Mouse (Mus musculus): ENCODE measurements around the gene Slc25a44.
"Not testable (repeated sequence)": the region's sequence is repeated elsewhere in the genome, so short reads cannot be mapped to it uniquely, and the experiment has no call there.

Slc25a44 gene

DNA sequence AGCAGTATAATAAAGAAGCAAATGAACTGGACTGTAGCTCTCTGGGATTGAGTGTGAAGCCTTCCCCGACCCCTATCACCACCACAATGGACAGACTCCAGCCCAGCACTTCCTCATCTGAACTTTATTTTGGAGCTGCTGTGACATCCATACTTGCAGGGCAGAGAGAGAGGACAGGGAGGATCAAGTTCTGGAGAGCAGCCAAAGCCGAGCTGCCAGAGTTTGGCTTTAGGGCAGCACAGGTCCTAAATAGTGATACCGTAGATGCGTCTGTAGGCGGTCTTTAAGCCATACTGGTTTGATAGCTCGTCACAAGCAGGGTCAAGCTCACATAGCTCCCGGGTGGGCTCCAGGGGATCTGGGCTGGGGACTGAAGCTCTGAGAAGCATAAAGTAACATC is 56.4 kb downstream of the Slc25a44 start:
- peak in 1 of 2 experiments; percentile 27 for DNase-seq (ENCODE audit: low spot score in 2 of 2)

DNA sequence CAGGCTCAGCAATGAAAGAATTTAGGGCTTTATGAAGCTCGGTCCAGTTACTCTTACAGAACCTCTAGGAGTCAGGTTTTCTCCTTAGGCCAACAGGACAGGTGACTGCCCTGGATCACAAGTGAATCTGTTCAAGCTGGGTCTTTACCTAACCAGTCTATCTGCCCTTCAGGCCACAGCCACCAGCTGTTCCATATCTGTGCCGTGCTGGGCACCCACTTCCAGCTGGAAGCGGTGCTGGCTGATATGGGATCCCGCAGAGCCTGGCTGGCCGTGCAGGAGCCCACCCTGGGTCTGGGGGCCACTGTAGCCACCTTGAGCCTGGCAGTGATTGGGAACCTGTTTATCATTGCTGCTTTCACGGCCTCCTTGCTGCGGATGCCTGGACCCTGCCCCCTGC is 57.4 kb downstream of the Slc25a44 start:
- DNase-seq (ENCODE audit: low spot score in 2 of 2), result not testable (repeated sequence)

DNA sequence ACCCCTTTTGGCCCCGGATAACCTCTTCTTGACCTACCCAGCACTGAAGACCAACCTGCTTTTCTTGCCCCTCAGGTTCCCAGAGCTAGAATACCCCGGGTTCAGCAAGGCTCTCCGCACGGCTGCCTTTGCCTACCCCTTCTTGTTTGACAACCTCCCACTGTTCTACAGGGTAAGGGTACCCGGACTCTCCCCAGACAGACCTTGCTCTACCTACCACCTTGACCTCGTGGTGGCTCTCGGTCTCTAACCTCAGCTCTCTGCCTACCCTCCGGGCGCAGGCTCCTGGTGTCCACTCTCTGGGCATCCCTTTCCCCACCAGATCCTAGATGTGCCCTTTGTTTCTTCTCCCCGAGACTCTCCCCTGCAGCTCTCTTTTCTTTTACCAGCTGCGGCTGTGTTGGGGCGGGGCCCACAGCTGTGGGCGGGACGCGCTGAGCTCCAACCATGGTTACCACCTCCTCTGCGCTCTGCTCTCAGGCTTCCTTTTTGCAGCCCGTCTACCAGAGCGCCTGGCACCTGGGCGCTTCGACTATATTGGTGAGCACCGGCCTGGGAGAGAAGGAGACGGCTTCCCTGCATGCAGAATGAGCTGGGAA is 58.0 kb downstream of the Slc25a44 start:
- peak; percentile 72 to 80 for DNase-seq (ENCODE audit: low spot score in 2 of 2)

DNA sequence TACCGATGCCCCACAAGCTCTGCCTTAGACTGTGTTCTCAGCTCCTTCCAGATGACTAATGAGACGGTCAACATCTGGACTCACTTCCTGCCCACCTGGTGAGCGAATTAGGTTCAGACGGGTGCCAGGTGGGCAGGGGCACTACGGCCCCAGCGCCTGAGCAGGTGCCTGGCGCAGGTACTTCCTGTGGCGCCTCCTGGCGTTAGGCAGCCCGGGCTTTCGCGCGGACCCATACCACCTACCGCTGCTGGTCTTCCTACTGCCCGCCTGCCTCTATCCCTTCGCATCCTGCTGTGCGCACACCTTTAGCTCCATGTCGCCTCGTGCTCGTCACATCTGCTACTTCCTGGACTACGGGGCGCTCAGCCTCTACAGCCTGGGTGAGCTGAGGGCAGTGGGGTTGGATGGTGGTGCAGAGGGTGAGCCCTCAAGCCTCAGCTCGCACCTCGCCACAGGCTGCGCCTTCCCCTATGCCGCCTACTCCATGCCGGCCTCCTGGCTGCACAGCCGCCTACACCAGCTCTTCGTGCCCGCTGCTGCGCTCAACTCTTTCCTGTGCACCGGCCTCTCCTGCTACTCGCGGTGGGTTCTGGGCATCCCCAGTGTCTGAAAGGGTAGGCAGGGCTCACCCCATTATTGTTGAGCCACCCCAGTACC is 59.1 kb downstream of the Slc25a44 start:
- DNase-seq (ENCODE audit: low spot score in 2 of 2), result no peak

DNA sequence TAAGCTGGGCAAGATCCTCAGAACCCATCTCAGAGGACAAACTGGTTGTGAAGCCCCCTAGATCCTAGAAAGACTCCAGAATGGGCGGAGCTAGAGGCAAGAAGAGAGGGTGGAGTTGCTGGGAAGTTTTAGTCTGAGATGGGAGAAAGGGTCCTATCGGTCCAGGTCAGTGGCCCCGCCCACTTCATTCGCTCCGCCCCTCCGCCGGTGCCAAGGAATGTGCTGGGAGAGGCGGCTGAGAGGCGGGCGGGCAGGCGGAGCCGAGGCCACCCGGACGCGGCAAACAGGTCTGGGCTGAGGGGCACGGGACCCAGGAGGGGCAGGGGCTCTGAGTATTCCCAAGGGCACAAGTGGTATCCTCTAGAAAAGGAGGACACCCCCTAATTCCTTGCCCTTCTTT is 60.6 kb downstream of the Slc25a44 start, which contains the start of gene Paqr6:
Paqr6 (plus strand) TSS at position 248 of the 400 bp plus-strand sequence.
- DNase-seq (ENCODE audit: low spot score in 2 of 2), result peak in 1 of 2 experiments; percentile 56

DNA sequence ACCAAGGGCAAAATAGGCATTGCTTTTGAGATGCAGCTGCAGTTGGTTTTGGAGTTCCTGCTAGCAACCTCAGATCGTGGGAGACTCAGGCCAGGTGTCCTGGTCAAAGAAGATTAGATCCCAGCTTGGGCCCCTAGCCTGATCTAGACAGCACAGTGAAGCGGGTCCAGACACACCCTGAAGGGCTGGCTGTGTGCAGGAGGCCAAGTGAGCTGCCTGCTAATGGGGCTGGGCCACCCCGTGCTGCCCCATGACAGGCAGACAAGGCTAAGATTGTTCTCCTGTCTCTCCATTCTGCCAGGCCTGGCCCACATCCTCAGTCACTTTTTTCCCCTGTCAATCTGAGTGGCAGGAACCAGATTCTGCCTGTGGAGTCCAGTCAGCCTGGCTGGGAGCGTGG is 61.2 kb downstream of the Slc25a44 start:
- peak; percentile 64 to 67 for DNase-seq (ENCODE audit: low spot score in 2 of 2)

DNA sequence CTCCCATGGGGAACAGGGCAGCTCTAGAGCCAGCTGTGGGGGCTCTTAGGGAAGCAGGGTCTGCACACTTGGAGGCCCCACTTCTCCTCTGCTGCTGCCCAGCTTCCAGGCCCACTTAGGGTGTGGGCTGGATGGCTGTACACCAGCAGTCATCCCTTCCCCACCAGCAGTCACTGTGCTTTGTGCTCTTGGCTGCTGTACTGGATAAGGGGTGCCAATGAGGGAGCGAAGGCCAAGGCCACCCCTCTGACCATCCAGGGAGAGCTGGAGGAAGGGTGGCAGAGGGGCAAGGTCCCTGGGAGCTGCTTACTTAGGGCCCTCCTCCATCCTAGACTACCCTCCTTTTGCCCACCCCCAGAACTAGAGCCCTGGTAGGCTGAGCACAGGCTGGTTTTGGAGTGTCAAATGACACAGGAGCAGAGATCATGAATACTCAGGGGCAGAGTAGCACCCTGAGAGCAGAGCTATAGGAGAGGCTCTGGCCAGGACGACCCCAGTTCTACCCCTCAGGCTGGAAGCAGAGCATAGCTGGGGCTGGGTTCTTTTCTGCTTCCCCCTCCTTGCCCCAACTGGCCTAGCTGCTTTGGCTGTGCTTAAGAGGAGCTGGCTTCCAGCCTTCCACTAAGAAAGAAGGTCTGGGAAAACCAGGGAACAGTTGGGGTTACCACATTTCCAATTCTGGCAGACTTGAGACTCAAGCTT is 63.2 kb downstream of the Slc25a44 start:
- peak; percentile 62 to 67 for DNase-seq (ENCODE audit: low spot score in 2 of 2)

DNA sequence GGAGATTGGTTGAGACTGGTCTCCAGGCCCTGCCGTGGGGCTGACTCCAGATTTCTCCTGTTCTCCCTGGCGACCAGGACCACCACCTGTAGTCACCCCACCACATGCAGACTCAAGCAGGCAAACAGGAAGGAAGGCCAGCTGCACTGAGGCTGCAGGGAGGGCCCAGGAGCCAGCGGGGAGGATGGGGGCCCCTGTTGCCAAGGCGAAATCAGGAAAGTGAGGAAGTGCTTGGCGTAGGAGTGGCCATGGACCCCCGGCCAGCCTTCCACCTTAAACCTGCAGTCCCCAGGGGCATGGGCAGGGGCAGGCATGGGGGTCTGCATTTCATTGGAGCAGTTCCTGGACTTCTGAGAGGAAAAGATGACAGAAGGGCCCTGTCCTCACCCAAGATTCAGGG is 63.8 kb downstream of the Slc25a44 start:
- DNase-seq (ENCODE audit: low spot score in 2 of 2), result no peak

Data from right cerebral cortex, postnatal 10 days (tissue).